Mouse (Mus musculus) C2C12 (cell line): ENCODE measurements at regions not wholly inside any gene's neighbourhood (a gene's known extent, or its start where the extent isn't known, plus 50 kb on each side); places are given as distances from the start of the nearest gene placed in this dataset.

Source experiments
- CTCF ChIP-seq: IDR thresholded peaks from one replicate; pipeline ENCODE4 v1.5.1; 2011; ENCODE audit not compliant: control insufficient read depth, insufficient read depth, insufficient read length
- FOSL1 ChIP-seq: IDR thresholded peaks from one replicate; pipeline ENCODE4 v1.8.0; 2011; ENCODE audit warnings: mild to moderate bottlenecking, low read length; ENCODE audit not compliant: poor library complexity, insufficient read depth, severe bottlenecking
- MAX ChIP-seq: IDR thresholded peaks from one replicate; pipeline ENCODE4 v1.6.1; 2011; ENCODE audit warnings: mild to moderate bottlenecking, control low read depth
- MYOG ChIP-seq: IDR thresholded peaks from one replicate; pipeline ENCODE4 v1.6.1; 2011; ENCODE audit not compliant: control insufficient read depth, insufficient read length; ENCODE audit errors: extremely low read depth

- TF ChIP-seq CTCF: no peak
- TF ChIP-seq MYOG: no peak
- no peak for TF ChIP-seq MAX
- TF ChIP-seq FOSL1: no peak
Observed at GRCm38 (mm10) chr3:52498506-52499228, 230.5 kb downstream of the Foxo1 start.
